14 mouse cellular contexts compared by ENCODE assay signal in the genomic region with DNA sequence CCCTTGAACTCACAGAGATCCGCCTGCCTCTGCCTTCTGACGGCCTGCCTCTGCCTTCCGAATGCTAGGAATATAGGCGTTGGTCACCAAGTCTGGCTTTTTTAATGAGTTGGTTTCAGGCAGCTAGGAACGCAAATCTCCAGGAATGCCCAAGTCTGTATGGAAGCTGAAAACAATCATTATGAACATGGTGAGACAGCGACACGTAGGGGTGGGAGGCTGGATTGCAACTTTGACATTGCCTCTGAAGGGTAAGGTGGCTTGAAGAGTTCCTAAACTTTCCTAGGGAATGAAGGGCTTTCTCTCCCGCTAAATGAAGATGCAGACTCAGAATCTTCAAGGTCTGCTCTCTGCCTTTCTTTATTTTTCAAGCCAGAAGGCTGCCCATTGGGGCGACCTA.
DNase-seq lines count a peak whose midpoint lies in the region; ATAC-seq and TF ChIP-seq lines count a peak whose summit lies in the region.
"Had no signal": no experiment of that assay in that cellular context is flagged by ENCODE, and none has a peak within 500 bp of the region (broad histone marks: within the 10 kb centered on the region; RNA-seq: fewer than 3 reads in every experiment).

No protein-coding gene starts in this region.

- no peak overlapping the region for H3K4me2 ChIP-seq in hindbrain, postnatal 0 days (ENCODE audit: low read depth, low read length)
- no peak overlapping the region for H3K4me2 ChIP-seq in liver, embryonic 14.5 days (ENCODE audit: low read depth)
- H3K4me2 ChIP-seq in liver, embryonic 11.5 days, result no peak overlapping the region
- H3K4me2 ChIP-seq: liver, embryonic 15.5 days had no signal

- no peak for ATAC-seq in hindbrain, postnatal 0 days
- ATAC-seq in liver, embryonic 14.5 days (ENCODE audit: insufficient read depth), result no peak
- no peak for ATAC-seq in liver, embryonic 11.5 days (replicated peaks; ENCODE audit: low FRiP score)
- ATAC-seq: forebrain, embryonic 16.5 days had no signal

- H3K4me1 ChIP-seq in hindbrain, postnatal 0 days (ENCODE audit: insufficient read depth, low read length), result no peaks in the 10 kb centered on the region
- H3K4me1 ChIP-seq in hindbrain, embryonic 10.5 days (replicated peaks), result peaks cover 13% of the 10 kb centered on the region
- H3K4me1 ChIP-seq in liver, embryonic 14.5 days (replicated peaks; ENCODE audit: control insufficient read depth in 2 of 2, insufficient read depth in 2 of 2, low read length in 1 of 2), result peaks cover 0 to 22% of the 10 kb centered on the region in 2 experiments; a peak in 2 of 4 replicates
- H3K4me1 ChIP-seq in liver, embryonic 11.5 days (replicated peaks; ENCODE audit: control insufficient read depth, insufficient read depth, low read length), result peaks cover 26% of the 10 kb centered on the region
- H3K4me1 ChIP-seq in ES-Bruce4 (ENCODE audit: control insufficient read depth, insufficient read depth, low read length), result no peaks in the 10 kb centered on the region

- H3K27ac ChIP-seq in hindbrain, postnatal 0 days, result no peak overlapping the region
- no peak overlapping the region for H3K27ac ChIP-seq in hindbrain, embryonic 10.5 days
- no peak overlapping the region for H3K27ac ChIP-seq in liver, embryonic 14.5 days
- H3K27ac ChIP-seq in liver, embryonic 11.5 days (ENCODE audit: low read depth, low read length), result no peak overlapping the region
- H3K27ac ChIP-seq in ES-Bruce4 (ENCODE audit: insufficient read depth, low read length), result no peak overlapping the region
- H3K27ac ChIP-seq: liver, embryonic 15.5 days had no signal

- DNase-seq in hindbrain, postnatal 0 days (ENCODE audit: low spot score), result no peak
- no peak for DNase-seq in hindbrain, embryonic 10.5 days (ENCODE audit: low spot score)
- DNase-seq in liver, embryonic 14.5 days (ENCODE audit: low read depth in 3 of 3, low spot score in 3 of 3), result no peak
- DNase-seq in liver, embryonic 11.5 days (ENCODE audit: low spot score), result no peak
- peak; percentile 8 for DNase-seq in large intestine, adult 2 months (ENCODE audit: low read depth, low spot score)
- no peak for DNase-seq in spleen, postnatal 10 days (ENCODE audit: low spot score in 2 of 2)
- no peak for DNase-seq in layer of hippocampus, adult 11-12 months (ENCODE audit: low spot score)
- DNase-seq: cerebellum, postnatal 14 days; gastrocnemius, postnatal 36 days; thymus, adult 18-20 months had no signal

- no peak for TF ChIP-seq POLR2A in ES-Bruce4 (IDR thresholded peaks at IDR 0.05; ENCODE audit: insufficient read depth, low read length)

- H3K36me3 ChIP-seq in hindbrain, postnatal 0 days (ENCODE audit: insufficient read depth, low read length), result no peaks in the 10 kb centered on the region
- H3K36me3 ChIP-seq in hindbrain, embryonic 10.5 days, result no peaks in the 10 kb centered on the region
- no peaks in the 10 kb centered on the region for H3K36me3 ChIP-seq in liver, embryonic 14.5 days (replicated peaks; ENCODE audit: control insufficient read depth, insufficient read depth, low read depth)
- no peaks in the 10 kb centered on the region for H3K36me3 ChIP-seq in liver, embryonic 11.5 days (ENCODE audit: control insufficient read depth, insufficient read depth, low read length)
- H3K36me3 ChIP-seq in ES-Bruce4 (ENCODE audit: control insufficient read depth, insufficient read depth, low read length, poor library complexity, severe bottlenecking), result no peaks in the 10 kb centered on the region
- H3K36me3 ChIP-seq: liver, embryonic 15.5 days; midbrain, embryonic 10.5 days had no signal

- no peaks in the 10 kb centered on the region for H3K27me3 ChIP-seq in hindbrain, postnatal 0 days (ENCODE audit: insufficient read depth, low read length)
- no peaks in the 10 kb centered on the region for H3K27me3 ChIP-seq in hindbrain, embryonic 10.5 days (ENCODE audit: insufficient read depth, poor library complexity, severe bottlenecking)
- H3K27me3 ChIP-seq in liver, embryonic 14.5 days (ENCODE audit: control insufficient read depth, insufficient read depth, low read length), result no peaks in the 10 kb centered on the region
- no peaks in the 10 kb centered on the region for H3K27me3 ChIP-seq in liver, embryonic 11.5 days (replicated peaks; ENCODE audit: control insufficient read depth, insufficient read depth, low read length)
- no peaks in the 10 kb centered on the region for H3K27me3 ChIP-seq in ES-Bruce4 (ENCODE audit: control insufficient read depth, insufficient read depth, low read length, poor library complexity, severe bottlenecking)
- H3K27me3 ChIP-seq: liver, embryonic 15.5 days had no signal

- no peaks in the 10 kb centered on the region for H3K9me3 ChIP-seq in hindbrain, postnatal 0 days (ENCODE audit: low read length)
- H3K9me3 ChIP-seq in hindbrain, embryonic 10.5 days, result no peaks in the 10 kb centered on the region
- no peaks in the 10 kb centered on the region for H3K9me3 ChIP-seq in liver, embryonic 14.5 days (ENCODE audit: control insufficient read depth, low read length)
- no peaks in the 10 kb centered on the region for H3K9me3 ChIP-seq in liver, embryonic 11.5 days (ENCODE audit: control insufficient read depth, low read length)
- no peaks in the 10 kb centered on the region for H3K9me3 ChIP-seq in ES-Bruce4 (replicated peaks; ENCODE audit: control insufficient read depth, insufficient read depth, low read length, poor library complexity, severe bottlenecking)
- H3K9me3 ChIP-seq: liver, embryonic 15.5 days; midbrain, embryonic 10.5 days had no signal

- peak; percentile 39; the same call in 1 of the 2 replicates for TF ChIP-seq CTCF in hindbrain, postnatal 0 days (IDR thresholded peaks at IDR 0.05; ENCODE audit: low read depth)
- peak; percentile 59 for TF ChIP-seq CTCF in liver, embryonic 14.5 days (IDR thresholded peaks at IDR 0.05; ENCODE audit: low read depth)
- TF ChIP-seq CTCF in ES-Bruce4 (IDR thresholded peaks at IDR 0.05; ENCODE audit: low read depth, low read length), result peak; percentile 53

- no peak overlapping the region for H3K4me3 ChIP-seq in hindbrain, postnatal 0 days (ENCODE audit: low read length)
- no peak overlapping the region for H3K4me3 ChIP-seq in hindbrain, embryonic 10.5 days
- H3K4me3 ChIP-seq in liver, embryonic 14.5 days (ENCODE audit: insufficient read depth in 1 of 2, low read depth in 2 of 2, low read length in 2 of 2), result no peak overlapping the region
- no peak overlapping the region for H3K4me3 ChIP-seq in liver, embryonic 11.5 days (ENCODE audit: low read depth, low read length)
- no peak overlapping the region for H3K4me3 ChIP-seq in ES-Bruce4 (ENCODE audit: low read depth, low read length)
- H3K4me3 ChIP-seq: liver, embryonic 15.5 days had no signal

- WGBS in hindbrain, postnatal 0 days, result 77% methylated on average over 9 of the region's 9 CpGs
- 75% methylated on average over 9 of the region's 9 CpGs for WGBS in hindbrain, embryonic 10.5 days
- WGBS in liver, embryonic 14.5 days (ENCODE audit: insufficient replicate concordance), result 72% methylated on average over 9 of the region's 9 CpGs
- 74% methylated on average over 9 of the region's 9 CpGs for WGBS in liver, embryonic 11.5 days
- WGBS in large intestine, adult 2 months, result 77% methylated on average over 9 of the region's 9 CpGs

- no peak overlapping the region for H3K9ac ChIP-seq in hindbrain, postnatal 0 days (replicated peaks; ENCODE audit: low read length)
- no peak overlapping the region for H3K9ac ChIP-seq in liver, embryonic 14.5 days (replicated peaks)
- no peak overlapping the region for H3K9ac ChIP-seq in liver, embryonic 11.5 days (ENCODE audit: low read depth, low read length)
- no peak overlapping the region for H3K9ac ChIP-seq in ES-Bruce4 (ENCODE audit: low read depth, poor library complexity, severe bottlenecking)
- H3K9ac ChIP-seq: liver, embryonic 15.5 days had no signal

- no peak for TF ChIP-seq EP300 in liver, embryonic 14.5 days (IDR thresholded peaks at IDR 0.05; ENCODE audit: low read depth)
- TF ChIP-seq EP300 in ES-Bruce4 (IDR thresholded peaks at IDR 0.05; ENCODE audit: insufficient read depth, low read depth, low read length), result no peak
